Mouse (Mus musculus) G1E (cell line): ENCODE data around the gene BC034090. TPM values are rescaled to one million over a fixed set of nuclear protein-coding genes. Genes with fewer than 3 reads are reported as not detected.

Experiments used
- ATAC-seq: 2 replicates; pipeline ENCODE4 v1.8.0; 2016; ENCODE audit warnings: mild to moderate bottlenecking; ENCODE audit not compliant: insufficient number of reproducible peaks, poor library complexity, low FRiP score, severe bottlenecking; ENCODE audit errors: extremely low read depth
- DNase-seq: peaks from one replicate; pipeline ENCODE4 v3.0.0; 2012; ENCODE audit warnings: low spot score
- H3K27me3 ChIP-seq: 2 replicates; pipeline ENCODE4 v1.6.1; 2012; ENCODE audit warnings: mild to moderate bottlenecking, low read length, inconsistent platforms; ENCODE audit not compliant: insufficient read depth
- H3K36me3 ChIP-seq: replicated peaks from 2 replicates; pipeline ENCODE3; 2012; ENCODE audit warnings: mild to moderate bottlenecking, inconsistent platforms
- H3K4me1 ChIP-seq: 2 replicates; pipeline ENCODE4 v1.6.1; 2012; ENCODE audit warnings: low read depth, low read length, inconsistent platforms, mixed read lengths; ENCODE audit not compliant: insufficient read depth
- H3K4me3 ChIP-seq: 2 replicates; pipeline ENCODE4 v1.5.1; 2012; ENCODE audit warnings: low read depth, mild to moderate bottlenecking, inconsistent platforms, low read length, moderate library complexity, mixed read lengths
- H3K9me3 ChIP-seq: replicated peaks from 2 replicates; pipeline ENCODE4 v1.6.1; 2012; ENCODE audit warnings: inconsistent platforms
- CTCF ChIP-seq: IDR thresholded peaks from 2 replicates; pipeline ENCODE4 v1.5.1; 2012; ENCODE audit warnings: low read depth, low read length, inconsistent platforms, mixed read lengths
- GATA1 ChIP-seq: IDR thresholded peaks from 2 replicates; pipeline ENCODE4 v1.6.1; 2012; ENCODE audit warnings: borderline replicate concordance, low read length, inconsistent platforms, mixed read lengths
- GATA2 ChIP-seq: IDR thresholded peaks from 2 replicates; pipeline ENCODE4 v1.6.1; 2012; ENCODE audit warnings: low read depth, low read length, inconsistent platforms, borderline replicate concordance
- POLR2AphosphoS5 ChIP-seq: IDR thresholded peaks from 2 replicates; pipeline ENCODE4 v1.6.1; 2012; ENCODE audit warnings: low read depth, low read length, inconsistent platforms; ENCODE audit not compliant: insufficient replicate concordance
- TAL1 ChIP-seq: conservative IDR thresholded peaks from 2 replicates; pipeline ENCODE4 v1.6.1; 2012; ENCODE audit warnings: low read depth, low read length, inconsistent platforms, mixed read lengths
- polyA plus RNA-seq: library from polyadenylated mRNA; stranded (reverse); fragments of >175 nt; gene quantifications from 2 replicates; pipeline ENCODE4 v1.2.3, GENCODE M21; 2012
- total RNA-seq, 2 experiments: library from RNA; stranded (forward) in 1 of 2; stranded (reverse) in 1 of 2; fragments of 200-1000 nt in 1 of 2; fragments of >200 nt in 1 of 2; fragmentation: Nextera tagmentation in 1 of 2; gene quantifications; 2 replicates each; pipeline ENCODE4 v1.2.3; 2014 to 2017

BC034090 gene
- total and polyA plus RNA-seq, 3 experiments, result 0.09 to 0.11 TPM; not detected in 1

DNA sequence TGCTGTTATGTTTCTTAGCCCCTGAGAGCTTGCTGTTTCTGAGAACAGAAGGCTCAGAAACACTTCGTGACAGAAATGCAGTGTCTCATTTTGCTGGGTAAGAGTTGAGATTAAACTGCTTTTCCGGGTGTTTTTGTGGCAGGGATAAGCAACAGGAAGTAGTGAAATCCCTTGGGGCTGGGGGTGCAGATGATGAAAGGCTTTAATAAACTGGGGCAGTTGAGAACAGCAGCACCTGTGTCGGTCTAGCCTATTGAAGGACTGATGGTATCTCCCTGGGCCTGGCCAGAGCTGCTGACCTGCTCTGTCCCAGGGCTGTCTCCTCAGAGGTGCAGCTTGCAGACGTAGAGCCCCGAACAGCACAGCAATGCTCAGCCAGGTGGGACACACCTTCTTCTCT, 41.8 kb downstream of the BC034090 start:
- H3K4me3 ChIP-seq, result no peak overlapping the region
- peaks cover 87% of the 10 kb centered on the region for H3K36me3 ChIP-seq
- H3K27me3 ChIP-seq, result no peaks in the 10 kb centered on the region

DNA sequence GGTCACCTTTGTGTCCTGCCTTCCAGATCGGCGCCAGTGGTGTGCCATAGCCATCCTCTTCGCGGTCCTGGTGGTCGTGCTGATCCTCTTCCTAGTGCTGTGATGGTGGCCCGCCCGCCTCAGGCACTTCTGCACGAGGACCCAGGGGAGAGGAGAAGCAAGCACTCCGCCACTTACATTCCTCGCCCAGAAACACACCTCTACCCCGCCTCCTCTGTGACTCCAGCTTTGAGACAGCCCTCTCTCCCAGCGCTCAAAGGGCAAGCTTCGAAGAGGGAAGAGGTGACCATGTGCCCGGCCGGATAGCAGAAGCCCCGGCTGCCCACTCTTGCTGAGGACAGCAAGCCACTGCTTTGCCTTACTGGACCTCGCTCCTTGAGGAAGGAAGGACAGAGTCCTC, 42.3 kb downstream of the BC034090 start:
- H3K36me3 ChIP-seq, result peaks cover 86% of the 10 kb centered on the region

More for the DNA sequence above, 41.8 kb downstream of the BC034090 start:
- DNase-seq, result no peak
- no peak for ATAC-seq
- H3K9me3 ChIP-seq, result no peaks in the 10 kb centered on the region
- no peaks in the 10 kb centered on the region for H3K4me1 ChIP-seq
- TF ChIP-seq TAL1, result no peak
- no peak for TF ChIP-seq CTCF
- TF ChIP-seq GATA2, result no peak
- TF ChIP-seq GATA1, result no peak
- TF ChIP-seq POLR2AphosphoS5, result no peak

DNA sequence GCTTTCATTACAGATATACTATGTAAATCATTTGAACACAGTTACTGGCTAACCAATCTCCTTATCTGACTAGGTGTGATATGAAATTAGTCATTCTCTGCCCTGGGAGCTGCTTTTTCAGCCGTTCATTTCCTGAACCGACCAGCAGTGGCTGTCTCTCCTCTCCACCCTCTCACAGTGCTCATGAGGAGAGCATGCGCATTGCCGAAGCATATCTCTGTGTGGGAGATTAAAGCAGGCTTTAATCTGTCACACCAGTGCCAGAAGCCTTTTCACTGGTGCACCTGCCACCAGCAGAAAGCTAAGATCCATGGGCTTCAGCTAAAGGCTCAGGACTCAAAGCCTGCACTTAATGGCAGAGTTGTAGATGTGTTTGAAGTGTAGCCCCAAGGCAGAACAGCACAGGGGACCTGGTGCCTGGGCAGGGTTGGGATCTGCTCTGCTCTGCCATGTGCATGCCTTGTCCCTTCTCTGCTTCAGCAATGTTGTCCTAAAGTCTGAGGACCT, 42.8 kb downstream of the BC034090 start:
- no peak for DNase-seq
- Histone ChIP-seq H3K36me3 (peaks cover 85% of the 10 kb centered on the region), H3K4me1 (no peaks in the 10 kb centered on the region), H3K4me3 (no peak overlapping the region), H3K27me3 (no peaks in the 10 kb centered on the region), H3K9me3 (no peaks in the 10 kb centered on the region)
- TF ChIP-seq TAL1, result no peak
- no peak for TF ChIP-seq POLR2AphosphoS5
- no peak for TF ChIP-seq GATA1
- no peak for TF ChIP-seq GATA2
- TF ChIP-seq CTCF, result no peak
- no peak for ATAC-seq

More for the DNA sequence above, 42.3 kb downstream of the BC034090 start:
- no peaks in the 10 kb centered on the region for H3K4me1 ChIP-seq
- TF ChIP-seq GATA1 (no peak), TAL1 (no peak), CTCF (no peak), POLR2AphosphoS5 (no peak), GATA2 (no peak)
- no peak for ATAC-seq
- no peak overlapping the region for H3K4me3 ChIP-seq
- no peaks in the 10 kb centered on the region for H3K27me3 ChIP-seq
- DNase-seq, result no peak
- no peaks in the 10 kb centered on the region for H3K9me3 ChIP-seq

DNA sequence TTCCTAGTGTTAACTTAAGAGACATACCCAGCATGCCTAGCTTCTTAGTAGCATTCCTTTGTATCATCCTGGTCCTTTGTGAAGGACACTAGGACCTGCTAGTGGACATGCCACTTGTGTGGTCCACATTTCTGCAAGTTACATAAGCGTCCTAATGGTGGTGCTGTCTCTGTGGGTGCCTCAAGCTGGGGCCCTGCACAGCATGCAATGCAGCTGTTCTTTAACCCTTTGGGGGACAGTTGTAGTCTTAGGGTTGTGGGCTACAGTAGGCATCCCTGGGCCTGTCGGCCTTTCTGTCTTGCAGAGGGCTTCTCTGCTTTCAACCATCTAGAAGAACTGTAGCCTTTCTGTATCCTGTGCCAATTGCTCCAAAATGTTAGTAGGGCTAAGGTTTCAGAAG, 43.3 kb downstream of the BC034090 start:
- ATAC-seq (no peak), DNase-seq (no peak)
- TF ChIP-seq POLR2AphosphoS5, result no peak
- TF ChIP-seq TAL1, result no peak
- TF ChIP-seq GATA1, result no peak
- TF ChIP-seq GATA2, result no peak
- no peak for TF ChIP-seq CTCF
- no peaks in the 10 kb centered on the region for H3K27me3 ChIP-seq
- no peaks in the 10 kb centered on the region for H3K4me1 ChIP-seq
- no peak overlapping the region for H3K4me3 ChIP-seq
- peaks cover 81% of the 10 kb centered on the region for H3K36me3 ChIP-seq
- no peaks in the 10 kb centered on the region for H3K9me3 ChIP-seq

DNA sequence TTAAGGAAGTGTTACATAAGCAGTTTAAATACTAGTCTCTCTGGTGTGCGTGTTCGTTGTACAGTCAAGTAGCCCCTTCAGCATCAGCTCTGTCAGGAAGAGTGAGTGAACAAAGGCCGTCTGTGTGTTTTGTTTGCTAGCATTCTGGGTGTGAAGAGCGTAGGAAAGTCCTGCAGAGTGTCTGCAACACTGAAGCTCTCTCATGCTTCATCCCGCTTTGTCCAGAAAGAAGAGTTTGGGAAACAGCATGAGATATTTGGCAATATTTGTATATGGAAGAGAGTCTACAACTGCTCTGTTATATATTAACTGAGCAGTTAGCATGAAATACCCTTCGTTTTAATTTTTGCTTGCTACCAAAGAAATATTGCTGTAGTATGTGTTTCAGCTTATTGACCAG, 44.7 kb downstream of the BC034090 start:
- no peaks in the 10 kb centered on the region for H3K4me1 ChIP-seq
- TF ChIP-seq CTCF (no peak), GATA1 (no peak), TAL1 (no peak), POLR2AphosphoS5 (no peak), GATA2 (no peak)
- ATAC-seq, result no peak
- DNase-seq, result no peak
- H3K4me3 ChIP-seq, result no peak overlapping the region
- H3K36me3 ChIP-seq, result peaks cover 80% of the 10 kb centered on the region
- H3K27me3 ChIP-seq, result no peaks in the 10 kb centered on the region
- H3K9me3 ChIP-seq, result no peaks in the 10 kb centered on the region

DNA sequence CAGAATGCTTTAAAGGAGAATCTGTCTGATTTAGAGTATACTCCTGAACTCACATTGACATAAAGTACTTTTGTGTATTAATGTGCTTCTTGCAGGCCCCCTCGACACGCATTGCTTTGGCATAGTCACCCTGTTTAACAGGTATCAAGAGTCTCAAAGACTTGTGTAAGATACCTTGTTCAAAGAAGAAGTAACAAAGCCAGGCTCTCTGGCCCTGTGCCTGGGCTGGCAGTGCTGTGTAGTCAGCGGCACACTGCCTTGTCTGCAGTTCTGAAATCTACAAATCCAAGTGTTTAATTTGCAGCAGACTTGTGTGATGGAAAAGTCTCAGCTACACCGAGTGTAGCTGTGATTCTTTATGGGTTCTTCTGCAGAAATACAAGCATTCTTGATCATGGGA, 47.6 kb downstream of the BC034090 start:
- TF ChIP-seq TAL1, result no peak
- no peak for TF ChIP-seq GATA1
- TF ChIP-seq POLR2AphosphoS5, result no peak
- no peak for TF ChIP-seq GATA2
- TF ChIP-seq CTCF, result no peak
- Histone ChIP-seq H3K4me1 (no peaks in the 10 kb centered on the region), H3K27me3 (no peaks in the 10 kb centered on the region), H3K36me3 (peaks cover 78% of the 10 kb centered on the region), H3K9me3 (no peaks in the 10 kb centered on the region), H3K4me3 (no peak overlapping the region)
- no peak for ATAC-seq
- no peak for DNase-seq

DNA sequence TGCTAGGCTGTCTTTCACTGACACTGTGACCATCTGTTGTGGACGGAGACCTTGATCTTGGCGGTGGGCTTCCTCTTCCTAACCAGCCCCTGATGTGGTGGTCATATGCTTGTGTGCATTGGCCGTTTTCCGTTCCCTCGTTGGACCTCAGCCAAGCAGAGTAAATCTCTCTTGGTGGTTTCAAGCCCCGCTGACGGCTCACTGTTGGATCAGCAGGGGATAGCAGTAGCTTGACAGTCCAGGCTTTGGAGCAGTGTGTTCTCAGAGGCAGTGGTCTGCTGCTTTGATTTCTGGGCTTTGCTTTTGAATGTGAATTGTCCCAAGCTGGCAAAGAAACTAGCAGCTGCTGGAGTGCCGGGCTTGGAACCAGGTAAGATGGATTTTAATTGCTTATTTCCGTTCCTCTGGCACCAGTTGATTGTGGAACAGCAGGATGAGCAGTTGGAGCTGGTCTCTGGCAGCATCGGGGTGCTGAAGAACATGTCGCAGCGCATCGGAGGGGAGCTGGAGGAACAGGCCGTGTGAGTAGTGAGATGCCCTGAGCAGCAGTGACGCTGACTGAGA, 51.4 kb downstream of the BC034090 start:
- ATAC-seq (no peak), DNase-seq (no peak)
- no peak for TF ChIP-seq TAL1
- no peak for TF ChIP-seq CTCF
- no peak for TF ChIP-seq GATA2
- TF ChIP-seq POLR2AphosphoS5, result no peak
- TF ChIP-seq GATA1, result no peak
- H3K27me3 ChIP-seq, result no peaks in the 10 kb centered on the region
- peaks cover 78% of the 10 kb centered on the region for H3K36me3 ChIP-seq
- H3K9me3 ChIP-seq, result no peaks in the 10 kb centered on the region
- no peak overlapping the region for H3K4me3 ChIP-seq
- no peaks in the 10 kb centered on the region for H3K4me1 ChIP-seq
